Mouse (Mus musculus): Measurements from ENCODE around the gene Tpst2. TPM values are rescaled to one million over a fixed set of nuclear protein-coding genes. Genes with fewer than 3 reads are reported as not detected.

The Tpst2 gene
- total RNA-seq, 2 experiments from 2014 or later, result 41.1 to 43.0 TPM

Other genes with a start within 250 kb of the Tpst2 start
- 1 to 10 TPM; 1.1 to 1.8 TPM for gene Cryba4, start 24.2 kb upstream of the Tpst2 start, total RNA-seq (2021)
- 10 to 100 TPM; 16.1 to 17.5 TPM for gene Crybb1, start 20.9 kb upstream of the Tpst2 start, total RNA-seq (2021)
- gene Tfip11, start 49.7 kb downstream of the Tpst2 start, total RNA-seq (2021), result 10 to 100 TPM; 34.9 to 36.8 TPM
- gene Srrd, start 66.3 kb downstream of the Tpst2 start, total RNA-seq (2021), result 10 to 100 TPM; 26.4 to 30.1 TPM
- 10 to 100 TPM; 25.0 to 29.9 TPM for gene Hps4, start 66.4 kb downstream of the Tpst2 start, total RNA-seq (2021)
- not detected for gene Gm6583, start 79.3 kb downstream of the Tpst2 start, total RNA-seq (2021)
- 100 to 1,000 TPM; 161 to 174 TPM for gene Asphd2, start 118.2 kb downstream of the Tpst2 start, total RNA-seq (2021)
- not detected for gene Gm6588, start 172.7 kb downstream of the Tpst2 start, total RNA-seq (2021)